Comparison of ENCODE assay signal across 8 mouse cellular contexts in the genomic region with DNA sequence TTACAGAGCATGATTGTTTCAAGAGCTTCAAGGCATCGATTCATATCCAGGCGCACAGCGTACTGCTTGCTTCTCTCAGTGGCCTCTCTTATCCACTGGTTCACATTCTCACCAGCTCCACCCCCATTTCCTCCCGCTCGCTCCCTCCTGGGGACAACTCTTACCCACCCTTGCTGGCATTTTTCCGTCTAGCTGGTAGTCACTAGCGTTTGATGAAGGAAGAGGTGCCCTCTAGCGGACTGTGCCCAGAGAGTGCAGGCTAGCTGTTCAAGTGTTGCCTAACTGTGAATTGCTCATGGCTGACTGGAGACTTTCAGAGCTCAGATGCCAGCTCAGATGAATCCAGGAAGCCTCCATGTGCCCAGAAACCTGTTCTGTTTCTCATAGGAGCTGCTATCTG.
DNase-seq lines count a peak whose midpoint lies in the region; ATAC-seq and TF ChIP-seq lines count a peak whose summit lies in the region.

No protein-coding gene starts in this region.

- no peak for TF ChIP-seq POLR2A in heart, adult 2 months (IDR thresholded peaks at IDR 0.05; ENCODE audit: insufficient read depth, low read depth, low read length)
- no peak for TF ChIP-seq POLR2A in limb, embryonic 14.5 days (IDR thresholded peaks at IDR 0.05; ENCODE audit: borderline replicate concordance, extremely low read depth, insufficient read depth, insufficient read length)

- peak overlapping the region; percentile 25; the same call in 1 of the 2 replicates for H3K4me3 ChIP-seq in embryonic facial prominence, embryonic 10.5 days
- H3K4me3 ChIP-seq in heart, adult 2 months: no peak overlapping the region
- H3K4me3 ChIP-seq in limb, embryonic 14.5 days (replicated peaks; ENCODE audit: low read length): no peak overlapping the region
- no peak overlapping the region for H3K4me3 ChIP-seq in midbrain, postnatal 0 days (ENCODE audit: low read depth, low read length)
- no peak overlapping the region for H3K4me3 ChIP-seq in stomach, embryonic 14.5 days (ENCODE audit: low read depth, low read length)

- H3K9me3 ChIP-seq in embryonic facial prominence, embryonic 10.5 days: peaks cover 4% of the 10 kb centered on the region; the same call in 1 of the 2 replicates
- H3K9me3 ChIP-seq in limb, embryonic 14.5 days (ENCODE audit: control insufficient read depth, low read length): no peaks in the 10 kb centered on the region
- H3K9me3 ChIP-seq in midbrain, postnatal 0 days (ENCODE audit: low read length): no peaks in the 10 kb centered on the region
- peaks cover 2% of the 10 kb centered on the region; the same call in 1 of the 2 replicates for H3K9me3 ChIP-seq in stomach, embryonic 14.5 days (ENCODE audit: control insufficient read depth, low read depth, low read length)

- H3K27ac ChIP-seq in embryonic facial prominence, embryonic 10.5 days (replicated peaks): 0 out of 2 replicates have a peak overlapping the region, but pooled peaks have one; percentile 4
- H3K27ac ChIP-seq in heart, adult 2 months: no peak overlapping the region
- H3K27ac ChIP-seq in limb, embryonic 14.5 days (replicated peaks; ENCODE audit: low read depth, low read length): no peak overlapping the region
- peak overlapping the region; percentile 48 for H3K27ac ChIP-seq in midbrain, postnatal 0 days (ENCODE audit: low read depth, low read length)
- H3K27ac ChIP-seq in stomach, embryonic 14.5 days (ENCODE audit: low read length): no peak overlapping the region

- peak overlapping the region; percentile 24 for H3K4me2 ChIP-seq in limb, embryonic 14.5 days (replicated peaks; ENCODE audit: low read depth, low read length, severe bottlenecking)
- no peak overlapping the region for H3K4me2 ChIP-seq in midbrain, postnatal 0 days (ENCODE audit: low read depth, low read length, poor library complexity, severe bottlenecking)
- H3K4me2 ChIP-seq in stomach, embryonic 14.5 days (replicated peaks; ENCODE audit: low read depth, low read length): no peak overlapping the region

- H3K36me3 ChIP-seq in embryonic facial prominence, embryonic 10.5 days (replicated peaks): no peaks in the 10 kb centered on the region
- H3K36me3 ChIP-seq in heart, adult 2 months (ENCODE audit: control insufficient read depth, insufficient read depth, low read length): no peaks in the 10 kb centered on the region
- H3K36me3 ChIP-seq in limb, embryonic 14.5 days (ENCODE audit: control insufficient read depth, insufficient read depth, low read length): no peaks in the 10 kb centered on the region
- H3K36me3 ChIP-seq in midbrain, postnatal 0 days (ENCODE audit: insufficient read depth, low read length): no peaks in the 10 kb centered on the region
- no peaks in the 10 kb centered on the region for H3K36me3 ChIP-seq in stomach, embryonic 14.5 days (ENCODE audit: control insufficient read depth, insufficient read depth, low read length)

- no peak overlapping the region for H3K9ac ChIP-seq in heart, adult 2 months (ENCODE audit: low read depth, low read length)
- H3K9ac ChIP-seq in limb, embryonic 14.5 days (ENCODE audit: low read depth, low read length, severe bottlenecking): no peak overlapping the region
- H3K9ac ChIP-seq in midbrain, postnatal 0 days (replicated peaks; ENCODE audit: low read length, poor library complexity, severe bottlenecking): no peak overlapping the region
- H3K9ac ChIP-seq in stomach, embryonic 14.5 days (replicated peaks; ENCODE audit: low read depth, low read length): no peak overlapping the region

- no peaks in the 10 kb centered on the region for H3K79me2 ChIP-seq in heart, adult 2 months (replicated peaks; ENCODE audit: control insufficient read depth, insufficient read depth, low read length)

- H3K27me3 ChIP-seq in embryonic facial prominence, embryonic 10.5 days (replicated peaks; ENCODE audit: low read depth, poor library complexity, severe bottlenecking): peaks cover 29% of the 10 kb centered on the region
- no peaks in the 10 kb centered on the region for H3K27me3 ChIP-seq in heart, adult 2 months (ENCODE audit: control insufficient read depth, insufficient read depth, low read length)
- H3K27me3 ChIP-seq in limb, embryonic 14.5 days (ENCODE audit: control insufficient read depth, insufficient read depth, low read length): no peaks in the 10 kb centered on the region
- no peaks in the 10 kb centered on the region for H3K27me3 ChIP-seq in midbrain, postnatal 0 days (ENCODE audit: insufficient read depth, low read length)
- no peaks in the 10 kb centered on the region for H3K27me3 ChIP-seq in stomach, embryonic 14.5 days (ENCODE audit: control insufficient read depth, insufficient read depth, low read length)

- peak; percentile 74 for TF ChIP-seq CTCF in heart, adult 2 months (IDR thresholded peaks at IDR 0.05)
- peak; percentile 89 for TF ChIP-seq CTCF in midbrain, postnatal 0 days (IDR thresholded peaks at IDR 0.05)

- WGBS in embryonic facial prominence, embryonic 10.5 days: 5% methylated on average over 8 of the region's 8 CpGs
- WGBS in heart, adult 2 months: 1% methylated on average over 8 of the region's 8 CpGs
- 4% methylated on average over 8 of the region's 8 CpGs for WGBS in limb, embryonic 14.5 days
- WGBS in midbrain, postnatal 0 days: under 1% methylated on average over 8 of the region's 8 CpGs
- 5% methylated on average over 8 of the region's 8 CpGs for WGBS in stomach, embryonic 14.5 days

- intact Hi-C loops in heart, adult 2 months (cut with DNase I): loop anchor here (2.0 to 5.0 kb wide), 2 partner anchors 39 to 100 kb away; a partner anchor contains a TSS

- peak; percentile 39 to 48 for DNase-seq in urinary bladder, adult 18-20 months (ENCODE audit: low spot score in 2 of 2)
- no peak for DNase-seq in urinary bladder, postnatal 10 days (ENCODE audit: low spot score)
- peak; percentile 82 for DNase-seq in embryonic facial prominence, embryonic 10.5 days (ENCODE audit: low spot score)
- peak; percentile 42 to 53 for DNase-seq in heart, adult 2 months
- DNase-seq in kidney, adult 8-10 months: peak; percentile 61 to 62
- peak; percentile 93 for DNase-seq in limb, embryonic 14.5 days (ENCODE audit: low spot score)
- peak; percentile 98 for DNase-seq in midbrain, postnatal 0 days (ENCODE audit: low spot score)

- peak; percentile 79 for ATAC-seq in limb, embryonic 14.5 days (ENCODE audit: low FRiP score, low read depth)
- ATAC-seq in midbrain, postnatal 0 days (ENCODE audit: low FRiP score): peak; percentile 74
- ATAC-seq in stomach, embryonic 14.5 days (ENCODE audit: insufficient number of reproducible peaks, insufficient read depth, low FRiP score, low read depth): peak; percentile 65

- H3K4me1 ChIP-seq in embryonic facial prominence, embryonic 10.5 days: peaks cover 14% of the 10 kb centered on the region
- no peaks in the 10 kb centered on the region for H3K4me1 ChIP-seq in heart, adult 2 months (ENCODE audit: control insufficient read depth, insufficient read depth, low read length)
- peaks cover 5% of the 10 kb centered on the region for H3K4me1 ChIP-seq in limb, embryonic 14.5 days (ENCODE audit: control insufficient read depth, insufficient read depth, low read length)
- peaks cover 11% of the 10 kb centered on the region for H3K4me1 ChIP-seq in midbrain, postnatal 0 days (ENCODE audit: insufficient read depth, low read length)
- 0 out of 2 replicates have a peak, but pooled peaks cover 7% of the 10 kb centered on the region for H3K4me1 ChIP-seq in stomach, embryonic 14.5 days (ENCODE audit: control insufficient read depth, insufficient read depth, low read length)

- TF ChIP-seq EP300 in heart, adult 2 months (IDR thresholded peaks at IDR 0.05; ENCODE audit: insufficient read depth, low read depth, low read length): no peak

Comparison
In these comparisons a context has a peak if more than half of its experiments do, and no peak if none do; other contexts are left out.
1. H3K27ac ChIP-seq: peak in embryonic facial prominence, embryonic 10.5 days (single experiment) and midbrain, postnatal 0 days (single experiment); none in heart, adult 2 months (single experiment), limb, embryonic 14.5 days (single experiment) and stomach, embryonic 14.5 days (single experiment).
2. Peak in every context shown above with its lines, with median percentiles within 50 percentile points of each other: ATAC-seq.